Mouse (Mus musculus) regulatory T cell (primary cell): ENCODE results near the gene Dgkg.

ENCODE experiments used
- in situ Hi-C: fragments of 300-600 bp; cut with MboI, MseI; formaldehyde crosslinking; loops from one replicate; pipeline ENCODE4 v1.15.1; 2025; ENCODE audit warnings: high pct_unique_total_duplicates

Dgkg gene

DNA sequence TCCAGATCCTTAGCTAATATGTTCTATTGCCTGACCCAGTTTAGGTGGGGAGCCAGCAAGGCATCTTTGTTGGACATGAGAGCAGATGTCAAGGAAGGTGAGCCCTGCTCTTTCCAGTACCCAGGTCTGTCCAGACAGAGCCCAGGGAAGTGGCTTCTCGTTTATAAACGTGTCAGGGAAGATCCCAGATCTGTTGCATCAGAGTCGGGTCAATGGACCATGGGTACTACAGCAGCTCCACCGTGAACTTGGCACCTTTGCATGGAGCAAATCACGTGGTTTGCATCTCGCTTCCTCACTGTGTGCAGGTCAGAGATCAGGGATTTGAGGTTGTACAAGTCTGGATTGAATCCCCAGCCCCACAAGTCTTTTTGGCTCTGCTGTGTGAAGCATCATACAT, 58.3 kb downstream of the Dgkg start:
- in situ Hi-C loops, result no loop called here

DNA sequence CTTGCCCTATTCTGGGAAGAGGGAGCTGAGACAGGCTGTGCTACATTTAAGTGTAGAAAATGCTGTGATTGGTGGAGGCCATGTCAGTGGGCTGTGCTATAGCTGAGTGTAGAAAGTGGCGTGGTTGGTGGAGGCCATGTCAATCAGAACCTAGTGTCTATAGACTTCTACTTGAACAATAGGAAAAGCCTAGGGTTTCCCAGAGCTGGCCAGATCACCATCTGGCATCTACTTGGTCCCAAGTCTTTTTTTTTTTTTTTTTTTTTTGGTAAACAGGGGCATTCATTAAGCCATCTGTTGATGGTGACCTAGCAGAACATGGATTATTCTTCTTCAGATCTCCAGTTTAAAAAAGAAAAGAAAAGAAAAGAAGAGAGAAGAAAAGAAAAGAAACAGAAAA, 60.6 kb downstream of the Dgkg start:
- in situ Hi-C loops, result no loop called here

GRCm38 (mm10) chr16:22593907-22594306, 63.1 kb downstream of the Dgkg start:
- in situ Hi-C loops, result no loop called here

DNA sequence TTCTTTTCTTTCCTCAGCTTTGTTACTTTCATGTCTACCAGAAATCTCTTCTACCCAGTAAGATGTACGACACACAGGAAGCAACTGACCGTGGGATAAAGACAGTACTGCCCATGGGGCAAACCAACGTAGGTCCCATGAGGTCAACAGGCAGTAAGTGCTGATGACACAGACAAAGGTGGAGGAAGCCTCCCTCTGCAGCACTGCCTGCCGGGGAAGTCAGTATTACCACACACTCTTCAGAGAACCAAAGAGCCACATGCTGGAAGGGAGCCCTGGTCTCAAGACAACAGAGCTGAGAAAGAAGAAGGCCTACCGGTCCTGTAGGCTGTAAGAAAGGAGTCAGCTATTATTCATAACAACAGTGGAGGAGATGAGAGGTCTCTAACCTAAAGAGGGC, 67.4 kb downstream of the Dgkg start:
- in situ Hi-C loops, result loop anchor here (10.0 kb wide), 1 partner anchor 1195 kb away; no protein-coding TSS in a partner anchor

DNA sequence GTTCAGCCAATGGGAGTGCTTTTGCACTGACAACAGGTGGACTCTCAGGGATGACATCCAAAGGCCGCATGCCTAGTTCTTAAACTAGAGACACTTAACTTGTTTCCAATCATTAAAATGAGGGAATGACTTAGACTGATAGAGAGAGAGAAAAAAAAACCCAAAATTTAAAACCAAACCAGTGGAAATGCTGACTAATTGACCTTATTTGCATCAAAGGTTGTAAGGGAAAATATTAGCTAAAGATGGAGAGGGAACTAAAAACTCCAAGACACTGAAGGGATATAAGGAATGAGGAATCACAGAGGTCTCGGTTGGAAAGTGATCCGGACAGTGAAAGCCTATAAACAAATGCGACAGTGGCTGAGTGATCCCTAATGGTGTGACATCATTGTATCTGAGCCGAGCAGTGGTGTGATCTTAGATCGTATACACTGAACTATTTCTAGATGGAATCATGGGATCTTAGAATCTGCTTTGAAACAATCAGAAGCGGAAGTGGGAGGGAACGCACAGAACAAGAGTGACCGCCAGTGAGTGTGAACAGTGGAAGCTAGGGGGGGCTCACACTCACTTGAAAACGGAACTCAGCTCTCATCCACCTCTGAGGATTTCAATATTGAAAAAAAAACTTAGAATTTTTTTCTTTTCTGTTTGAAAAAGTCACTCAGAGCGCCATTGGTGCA, 70.7 kb downstream of the Dgkg start:
- in situ Hi-C loops, result loop anchor here (10.0 kb wide), 1 partner anchor 1199 kb away; no protein-coding TSS in a partner anchor

DNA sequence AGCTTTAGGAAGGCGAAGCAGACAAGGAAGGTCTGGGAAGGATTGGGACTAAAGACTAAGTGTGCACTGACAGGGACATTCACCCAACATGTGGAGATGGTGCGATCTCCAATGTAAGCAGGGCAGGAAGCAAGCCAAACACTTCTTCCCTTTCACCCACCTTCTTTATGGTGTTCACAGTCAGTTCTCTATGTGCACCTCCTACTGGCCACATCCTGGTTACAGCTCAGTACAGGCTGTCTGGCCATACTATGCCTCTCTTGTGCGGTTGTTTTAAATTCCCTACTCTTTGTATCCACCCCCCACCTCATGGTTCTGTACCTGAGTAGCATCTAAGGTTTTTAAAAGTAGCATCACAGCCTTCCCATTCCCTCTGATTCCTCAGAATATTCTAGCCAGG, 71.5 kb downstream of the Dgkg start:
- in situ Hi-C loops, result loop anchor here (10.0 kb wide), 1 partner anchor 1199 kb away; no protein-coding TSS in a partner anchor

- in situ Hi-C loops, result loop anchor here (10.0 kb wide), 1 partner anchor 1201 kb away; no protein-coding TSS in a partner anchor
Observed at GRCm38 (mm10) chr16:22583401-22583800, 73.6 kb downstream of the Dgkg start.

GRCm38 (mm10) chr16:22582173-22582929, 74.7 kb downstream of the Dgkg start:
- in situ Hi-C loops, result loop anchor here (10.0 kb wide), 1 partner anchor 1202 kb away; no protein-coding TSS in a partner anchor

GRCm38 (mm10) chr16:22580103-22580502, 76.9 kb downstream of the Dgkg start:
- in situ Hi-C loops, result loop anchor here (10.0 kb wide), 1 partner anchor 1205 kb away; no protein-coding TSS in a partner anchor

GRCm38 (mm10) chr16:22578883-22579282, 78.1 kb downstream of the Dgkg start:
- in situ Hi-C loops, result no loop called here

DNA sequence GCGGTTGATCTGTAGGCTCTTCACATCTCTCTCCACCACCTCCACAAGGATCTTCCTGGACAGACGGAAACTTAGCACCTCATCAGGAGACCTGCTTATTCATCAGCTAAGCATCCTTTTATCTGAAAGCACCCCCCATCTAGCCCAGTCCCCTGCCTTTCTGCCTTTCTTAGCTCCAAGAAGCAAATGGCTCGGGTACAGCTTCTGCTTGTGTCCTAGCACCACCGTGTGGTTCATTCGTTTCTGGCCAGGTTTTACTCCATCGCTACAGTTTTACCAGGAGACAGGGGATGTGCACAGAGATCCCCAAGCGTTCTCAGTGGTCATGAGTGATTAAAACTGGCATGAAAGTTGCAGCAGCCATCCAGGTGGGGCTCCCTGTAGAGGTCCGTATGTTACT, 79.4 kb downstream of the Dgkg start:
- in situ Hi-C loops, result no loop called here

GRCm38 (mm10) chr16:22574164-22574563, 82.9 kb downstream of the Dgkg start:
- in situ Hi-C loops, result no loop called here

GRCm38 (mm10) chr16:22572641-22573341, 84.2 kb downstream of the Dgkg start:
- in situ Hi-C loops, result no loop called here

DNA sequence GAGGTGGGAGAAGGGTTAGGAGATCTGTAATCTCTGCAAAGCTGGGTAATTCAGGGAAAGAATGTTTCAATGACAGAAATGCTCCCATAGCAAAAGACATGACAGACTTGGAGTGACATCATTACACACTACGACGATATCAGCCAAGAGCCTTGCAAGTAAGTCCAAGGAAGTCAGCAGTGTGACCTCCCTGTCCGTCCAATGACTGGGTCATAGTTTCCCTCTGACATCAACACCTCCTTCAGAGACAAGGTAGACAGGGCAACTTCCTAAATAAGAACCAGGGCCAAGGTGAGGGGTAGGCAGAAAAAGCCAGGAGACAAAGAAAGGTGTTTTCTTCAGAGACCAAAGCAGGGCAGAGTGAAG, 92.1 kb downstream of the Dgkg start:
- in situ Hi-C loops, result loop anchor here (5.0 kb wide), 1 partner anchor 237 kb away; no protein-coding TSS in a partner anchor

DNA sequence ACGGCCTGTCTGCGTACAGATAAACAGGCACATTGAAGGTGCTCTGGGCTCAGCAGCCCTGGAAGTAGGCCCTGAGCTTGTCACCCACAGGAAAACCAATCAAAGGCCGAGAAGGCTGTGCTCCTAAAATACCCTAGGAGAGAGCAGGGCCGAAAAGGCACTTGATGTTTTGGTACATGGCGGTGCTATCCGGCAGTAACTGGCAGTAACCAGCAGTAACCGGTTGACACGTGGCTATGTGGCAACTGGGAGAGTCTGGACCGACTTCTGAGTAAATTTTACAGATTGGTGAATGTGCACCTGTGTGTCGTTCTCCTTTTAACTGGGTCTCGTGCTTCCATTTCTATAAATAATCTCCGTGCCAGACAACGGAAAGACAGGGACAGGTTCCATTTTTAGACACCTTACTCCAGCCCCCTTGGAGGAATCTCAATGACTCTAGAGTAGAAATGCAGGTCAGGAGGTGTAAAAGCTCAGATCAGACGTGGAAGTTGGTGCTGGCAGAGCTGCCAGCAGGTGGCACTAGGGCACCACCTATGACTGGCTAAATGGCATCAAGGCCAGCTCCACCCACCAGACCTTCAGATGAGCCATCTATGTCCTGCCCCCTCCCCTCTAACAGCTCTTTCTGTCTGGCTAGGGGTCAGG, 92.6 kb downstream of the Dgkg start:
- in situ Hi-C loops, result loop anchor here (5.0 kb wide), 1 partner anchor 238 kb away; no protein-coding TSS in a partner anchor

- in situ Hi-C loops, result loop anchor here (5.0 kb wide), 1 partner anchor 239 kb away; no protein-coding TSS in a partner anchor
Observed at GRCm38 (mm10) chr16:22563594-22563993, 93.4 kb downstream of the Dgkg start.

DNA sequence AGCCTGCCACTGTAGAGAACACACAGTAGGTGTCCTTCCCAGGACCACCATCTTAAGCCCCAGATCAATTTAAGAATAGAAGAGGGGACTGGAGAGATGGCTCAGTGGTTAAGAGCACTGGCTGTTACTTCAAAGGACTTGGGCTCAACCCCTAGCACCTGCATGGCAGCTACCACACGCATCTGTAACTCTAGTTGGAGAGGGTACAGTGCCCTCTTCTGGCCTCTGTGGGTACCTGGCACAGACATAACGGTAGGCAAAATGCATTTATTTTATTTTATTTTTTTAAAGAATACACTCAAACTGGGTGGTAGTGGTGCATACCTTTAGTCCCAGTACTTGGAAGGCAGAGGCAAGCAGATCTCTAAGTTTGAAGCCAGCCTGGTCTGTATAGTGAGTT, 102.0 kb downstream of the Dgkg start:
- in situ Hi-C loops, result loop anchor here (5.0 kb wide), 1 partner anchor 243 kb away; no protein-coding TSS in a partner anchor

DNA sequence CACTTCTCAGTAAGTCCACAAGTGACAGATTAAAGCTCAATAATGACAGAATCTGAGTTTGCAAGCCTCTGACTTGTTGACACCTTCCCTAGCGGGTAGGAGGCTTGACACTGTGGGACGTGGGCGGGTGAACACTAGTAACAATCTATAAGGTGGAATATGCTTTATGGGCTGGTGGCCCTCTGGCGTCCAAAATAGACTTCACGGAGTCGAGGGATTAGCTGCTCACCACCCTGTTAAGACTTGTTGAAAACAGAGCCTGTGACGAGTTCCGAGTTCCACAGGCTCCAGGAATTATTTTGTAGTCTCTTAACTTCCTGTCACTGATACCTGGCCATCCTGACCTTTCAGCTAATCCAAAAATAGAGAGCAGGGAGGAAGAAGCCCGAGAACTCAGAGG, 104.7 kb downstream of the Dgkg start:
- in situ Hi-C loops, result no loop called here

- in situ Hi-C loops, result no loop called here
Observed at GRCm38 (mm10) chr16:22551231-22552000, 105.6 kb downstream of the Dgkg start.

DNA sequence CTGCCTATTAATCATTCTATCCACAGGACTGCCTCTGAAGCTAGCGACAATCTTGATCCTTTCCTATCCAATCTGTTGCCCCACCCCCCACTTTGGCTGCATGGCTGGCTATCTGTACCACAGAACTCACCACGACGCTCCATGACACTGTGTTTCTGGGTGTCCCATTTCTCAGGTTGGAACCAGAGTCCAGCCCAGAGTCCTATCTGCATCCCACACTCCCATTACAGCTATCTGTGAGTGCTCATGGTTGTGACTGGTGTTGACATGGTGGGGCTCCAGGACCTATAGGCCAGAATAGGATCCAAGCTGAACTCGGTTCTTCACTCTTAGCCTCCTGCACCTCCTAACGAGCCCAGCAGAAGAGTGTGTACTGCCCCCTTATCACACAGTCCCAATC, 107.7 kb downstream of the Dgkg start:
- in situ Hi-C loops, result loop anchor here (5.0 kb wide), 1 partner anchor 172 kb away; no protein-coding TSS in a partner anchor
